Mouse (Mus musculus) heart, adult 2 months (tissue): ENCODE results near the gene Cotl1.

Experiments used
- CTCF ChIP-seq: fragments of 200-600 bp; IDR thresholded peaks from 2 replicates; pipeline ENCODE4 v1.8.1; 2022; ENCODE audit warnings: antibody characterized with exemption, mild to moderate bottlenecking, moderate library complexity
- EP300 ChIP-seq: fragments of 200-500 bp; IDR thresholded peaks from 2 replicates; pipeline ENCODE4 v1.6.1; 2011; ENCODE audit warnings: low read depth, low read length, control low read depth; ENCODE audit not compliant: insufficient read depth
- POLR2A ChIP-seq: fragments of 200-500 bp; IDR thresholded peaks from 2 replicates; pipeline ENCODE4 v1.6.1; 2011; ENCODE audit warnings: mild to moderate bottlenecking, low read depth, low read length, control low read depth; ENCODE audit not compliant: insufficient read depth

- TF ChIP-seq POLR2A = no peak
- TF ChIP-seq CTCF = no peak
- no peak for TF ChIP-seq EP300
These were observed 59.8 kb downstream of the Cotl1 start for GRCm38 (mm10) chr8:119780402-119781049.
